Mouse (Mus musculus): ENCODE data around the gene 4931417E11Rik. TPM values are rescaled to one million over a fixed set of nuclear protein-coding genes. Genes with fewer than 3 reads are reported as not detected.

The 4931417E11Rik gene
- polyA plus RNA-seq, 1 experiment from 2014 or later, result not detected

DNA sequence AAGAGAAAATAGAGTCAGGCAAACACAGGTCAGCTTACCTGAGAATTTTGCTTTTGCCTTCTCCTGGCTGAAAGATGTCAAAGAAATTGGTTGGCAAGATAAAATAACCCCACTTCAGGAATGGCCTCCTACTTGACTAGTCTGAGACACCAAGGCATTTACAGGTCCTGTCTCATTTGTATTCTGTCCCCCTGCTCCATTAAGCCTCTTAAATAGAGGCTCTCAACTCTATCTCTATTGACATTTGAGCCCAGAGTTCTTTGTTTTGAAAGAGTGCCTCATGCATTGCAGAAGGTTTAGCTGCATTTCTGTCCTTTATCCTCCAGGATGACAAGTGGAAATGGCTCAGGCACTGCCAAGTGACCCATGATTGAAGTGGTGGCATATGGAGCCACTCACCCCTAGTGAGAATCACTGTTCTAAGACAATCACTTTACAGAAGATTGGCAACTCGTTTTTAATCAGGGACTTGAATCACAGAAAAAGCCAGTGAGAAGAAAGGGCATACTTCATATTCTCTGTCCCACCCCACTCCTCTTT is 42.1 kb downstream of the 4931417E11Rik start:
- Histone ChIP-seq H3K9me3 (replicated peaks) (peaks cover 5% of the 10 kb centered on the region; the same call in 1 of the 2 replicates), H3K9ac (no peak overlapping the region), H3K4me2 (no peak overlapping the region), H3K4me1 (replicated peaks) (peaks cover 5% of the 10 kb centered on the region; the same call in 1 of the 2 replicates), H3K27me3 (replicated peaks) (no peaks in the 10 kb centered on the region), H3K4me3 (no peak overlapping the region), H3K36me3 (no peaks in the 10 kb centered on the region), H3K27ac (ENCODE audit: poor library complexity, severe bottlenecking) (no peak overlapping the region)
- no peak for ATAC-seq (ENCODE audit: insufficient number of reproducible peaks, low FRiP score)
- 19% methylated on average over 1 of the region's 1 CpGs for WGBS

Other genes starting within 250 kb of the 4931417E11Rik start
- 0.04 and 0.06 TPM in 2 replicates for gene Dnah6, start 248.0 kb downstream of the 4931417E11Rik start, polyA plus RNA-seq (2016; fragmentation: Nextera tagmentation; extraction: Ambion mirVana)
- gene Suclg1, start 221.3 kb downstream of the 4931417E11Rik start, polyA plus RNA-seq (2016; fragmentation: Nextera tagmentation; extraction: Ambion mirVana), result 240 and 261 TPM in 2 replicates